Mouse (Mus musculus) CH12.LX (cell line): ENCODE measurements around the gene Cux1.

Source experiments
- CHD1 ChIP-seq: IDR thresholded peaks from 2 replicates; pipeline ENCODE4 v1.6.1; 2012; ENCODE audit warnings: low read depth, low read length, improper control_type of control experiment, inconsistent platforms
- CTCF ChIP-seq, 2 experiments: IDR thresholded peaks in 1 of 2; conservative IDR thresholded peaks in 1 of 2; 2 replicates each; pipeline ENCODE4 v1.5.1; 2011 to 2012; ENCODE audit warnings: low read depth in 2 of 2, low read length in 2 of 2, improper control_type of control experiment in 1 of 2, inconsistent platforms in 1 of 2, mild to moderate bottlenecking in 1 of 2, moderate library complexity in 1 of 2
- ELF1 ChIP-seq: IDR thresholded peaks from 2 replicates; pipeline ENCODE4 v1.6.1; 2014; ENCODE audit warnings: low read depth, mild to moderate bottlenecking, inconsistent platforms, low read length, improper control_type of control experiment
- EP300 ChIP-seq: IDR thresholded peaks from 2 replicates; pipeline ENCODE4 v1.6.1; 2011; ENCODE audit warnings: low read length, improper control_type of control experiment
- HCFC1 ChIP-seq: IDR thresholded peaks from 2 replicates; pipeline ENCODE4 v1.6.1; 2012; ENCODE audit warnings: low read depth, mild to moderate bottlenecking, inconsistent platforms, low read length, improper control_type of control experiment
- KAT2A ChIP-seq: IDR thresholded peaks from 2 replicates; pipeline ENCODE4 v1.6.1; 2012; ENCODE audit warnings: low read length, improper control_type of control experiment, inconsistent platforms; ENCODE audit not compliant: insufficient replicate concordance
- MAX ChIP-seq: IDR thresholded peaks from 2 replicates; pipeline ENCODE4 v1.6.1; 2011; ENCODE audit warnings: low read length, improper control_type of control experiment
- NELFE ChIP-seq: IDR thresholded peaks from 2 replicates; pipeline ENCODE4 v1.6.1; 2011; ENCODE audit warnings: low read depth, low read length, improper control_type of control experiment
- POLR2A ChIP-seq: IDR thresholded peaks from 2 replicates; pipeline ENCODE4 v1.6.1; 2011; ENCODE audit warnings: low read depth, mild to moderate bottlenecking, improper control_type of control experiment, low read length
- POLR2AphosphoS2 ChIP-seq: IDR thresholded peaks from 2 replicates; pipeline ENCODE4 v1.6.1; 2011; ENCODE audit warnings: low read depth, low read length, improper control_type of control experiment
- TCF12 ChIP-seq: IDR thresholded peaks from 2 replicates; pipeline ENCODE4 v1.6.1; 2014; ENCODE audit warnings: low read depth, mild to moderate bottlenecking, inconsistent platforms, low read length, improper control_type of control experiment
- UBTF ChIP-seq: IDR thresholded peaks from 2 replicates; pipeline ENCODE4 v1.6.1; 2012; ENCODE audit warnings: low read depth, mild to moderate bottlenecking, inconsistent platforms, low read length, improper control_type of control experiment, moderate library complexity
- ZNF384 ChIP-seq: IDR thresholded peaks from 2 replicates; pipeline ENCODE4 v1.6.1; 2012; ENCODE audit warnings: low read depth, low read length, improper control_type of control experiment, inconsistent platforms

DNA sequence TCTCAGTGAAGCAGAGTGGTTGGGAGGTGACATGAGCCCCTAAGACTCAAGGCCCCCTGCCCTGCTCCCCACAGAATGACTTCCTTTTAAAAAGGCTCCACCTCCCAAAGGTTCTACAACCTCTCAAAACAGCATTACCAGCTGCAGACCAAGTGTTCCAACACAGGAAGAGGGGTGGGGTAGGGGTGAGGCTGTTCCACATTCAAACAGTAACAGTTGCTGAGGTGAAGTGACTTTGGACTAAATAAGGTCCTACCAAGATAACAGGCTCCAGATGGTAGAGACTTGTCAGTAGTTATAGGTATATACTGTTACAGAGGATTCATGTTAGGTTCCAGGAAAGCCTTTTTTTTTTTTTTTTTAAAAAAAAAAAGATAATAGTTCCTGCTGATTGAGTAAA, 117.5 kb downstream of the Cux1 start:
- TF ChIP-seq CTCF (conservative IDR thresholded peaks at IDR 0.05 in 1 of 2, IDR thresholded peaks at IDR 0.05 in 1 of 2; ENCODE audit: low read depth in 2 of 2, low read length in 2 of 2), result no peak
- no peak for TF ChIP-seq CHD1
- no peak for TF ChIP-seq EP300
- TF ChIP-seq KAT2A, result no peak
- no peak for TF ChIP-seq NELFE
- TF ChIP-seq UBTF, result no peak
- TF ChIP-seq ELF1, result no peak
- no peak for TF ChIP-seq TCF12
- no peak for TF ChIP-seq HCFC1
- no peak for TF ChIP-seq MAX
- no peak for TF ChIP-seq POLR2A
- TF ChIP-seq ZNF384, result 0 out of 2 replicates have a peak, but pooled peaks have one; percentile 38
- no peak for TF ChIP-seq POLR2AphosphoS2
